Mouse (Mus musculus): ENCODE results near the gene Leo1.
"Not testable (repeated sequence)": the region's sequence is repeated elsewhere in the genome, so short reads cannot be mapped to it uniquely, and the experiment has no call there.

Leo1 gene

DNA sequence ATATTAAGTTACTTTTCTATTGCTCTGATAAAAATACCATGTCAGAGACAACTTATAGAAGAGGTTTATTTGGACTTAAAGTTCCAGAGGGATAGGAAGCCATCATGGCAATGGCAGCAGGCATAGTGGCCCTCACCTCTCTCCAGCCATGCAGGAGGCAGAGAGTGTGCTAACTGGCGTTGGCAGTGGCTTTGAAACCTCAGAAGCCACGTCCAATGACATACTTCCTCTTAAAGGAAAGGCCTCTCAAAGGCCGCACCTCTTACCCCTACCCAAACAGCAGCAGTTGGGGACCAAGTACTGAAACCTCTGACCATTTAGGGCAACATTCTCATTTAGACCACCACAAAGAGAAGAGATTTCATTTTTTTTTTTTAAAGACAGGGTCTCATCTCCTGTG lies 35.9 kb downstream of the Leo1 start:
- no peak for DNase-seq

DNA sequence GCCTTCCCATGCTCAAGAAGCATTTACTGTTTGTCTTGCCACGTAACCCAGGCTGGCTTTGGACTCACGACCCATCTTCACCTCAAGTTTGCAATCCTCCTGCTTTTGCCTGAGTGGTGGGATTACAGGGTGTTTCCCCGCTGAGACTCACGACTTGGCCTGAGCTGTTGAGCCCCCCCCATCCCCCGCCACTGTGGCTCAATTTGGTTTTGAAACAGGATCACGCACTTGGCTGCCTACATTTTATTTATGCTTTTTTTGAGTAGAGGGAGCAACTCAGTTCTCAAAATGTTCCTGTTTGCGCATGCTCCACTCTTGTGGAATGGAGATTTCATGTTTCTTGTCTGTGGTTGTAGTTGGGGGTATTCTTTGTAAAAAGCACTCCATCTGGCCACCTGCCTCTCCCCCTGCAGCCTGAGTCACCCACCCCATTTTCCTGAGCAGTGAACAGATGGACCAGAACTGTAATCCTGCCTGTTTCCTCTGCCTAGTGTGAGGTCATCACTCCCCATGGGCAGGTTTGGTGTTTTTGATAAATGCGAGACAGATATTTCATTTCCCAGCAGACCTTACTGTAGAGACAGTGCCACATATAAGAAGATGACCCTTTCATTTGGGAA lies 37.9 kb downstream of the Leo1 start:
- no peak for DNase-seq

GRCm38 (mm10) chr9:75480536-75481075 lies 39.3 kb downstream of the Leo1 start:
- no peak for DNase-seq

GRCm38 (mm10) chr9:75485231-75485630 lies 43.9 kb downstream of the Leo1 start:
- no peak for DNase-seq

- not testable (repeated sequence) for DNase-seq
Measured at GRCm38 (mm10) chr9:75488255-75488654, 46.9 kb downstream of the Leo1 start.

DNA sequence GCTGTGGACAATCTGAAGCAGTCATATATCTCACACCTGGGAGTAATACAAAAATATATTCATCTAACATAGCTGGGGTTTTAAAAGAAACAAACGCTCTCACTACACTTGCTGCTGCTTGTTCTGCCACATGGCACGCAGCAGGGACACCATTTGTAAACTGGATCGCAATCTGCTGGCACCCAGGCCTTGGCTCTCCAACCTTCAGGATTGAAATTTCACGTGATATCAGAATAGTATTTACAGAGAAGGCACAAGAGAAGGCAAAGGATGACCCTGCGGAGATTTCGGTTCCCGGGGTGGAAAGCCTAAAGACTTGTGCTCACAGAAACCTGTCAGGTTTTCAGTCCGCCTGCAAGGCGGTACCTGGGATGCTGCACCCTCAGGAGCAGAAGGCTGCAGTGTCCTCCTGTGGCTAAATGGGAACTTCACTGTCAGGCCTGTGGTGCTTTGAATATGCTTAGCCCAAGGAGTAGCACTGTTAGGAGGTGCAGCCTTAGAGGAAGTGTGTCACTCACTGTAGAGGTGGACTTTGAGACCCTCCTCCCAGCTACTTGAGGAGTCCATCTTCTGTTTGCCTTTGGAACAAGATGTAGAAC lies 53.2 kb downstream of the Leo1 start:
- DNase-seq, result no peak

DNA sequence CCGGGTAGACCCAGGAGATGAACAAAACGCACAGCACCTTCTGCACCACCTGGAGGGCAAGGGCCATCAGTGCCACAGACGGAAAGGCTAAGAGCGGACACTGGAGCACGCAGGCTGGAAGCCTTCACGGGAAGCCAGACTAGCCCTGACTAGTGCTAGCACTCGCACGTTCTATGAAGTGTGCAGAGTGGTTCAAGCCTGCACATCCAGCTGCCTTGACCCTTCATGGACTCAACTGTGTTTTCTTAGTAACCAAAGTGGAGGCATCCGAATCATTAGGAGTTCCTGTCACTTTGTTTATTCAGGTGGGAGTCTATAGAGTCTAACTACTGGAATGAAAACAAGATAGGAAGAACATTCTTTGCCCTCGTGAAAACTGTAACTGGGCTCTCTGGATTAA lies 54.6 kb downstream of the Leo1 start:
- peak; percentile 57 for DNase-seq

DNA sequence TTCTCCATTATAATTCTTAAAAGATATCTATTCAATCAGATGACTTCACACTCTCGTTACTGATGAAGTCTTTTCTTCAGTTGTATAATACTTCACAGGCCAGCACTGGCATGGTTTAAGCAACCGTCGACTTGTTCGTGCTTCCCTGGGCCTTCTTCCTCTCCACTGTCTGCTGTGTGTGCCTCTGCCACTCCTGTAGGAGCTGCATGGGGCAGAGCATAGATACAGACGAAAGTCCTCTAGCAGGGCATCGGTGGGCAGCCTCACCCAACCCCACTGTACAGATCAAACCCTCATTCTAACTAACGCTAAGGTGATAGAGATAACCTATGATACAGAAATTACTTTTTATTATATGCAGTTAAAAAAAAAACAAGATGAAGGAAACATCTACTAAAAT lies 57.2 kb downstream of the Leo1 start:
- DNase-seq, result no peak

GRCm38 (mm10) chr9:75504311-75504710 lies 63.0 kb downstream of the Leo1 start:
- no peak for DNase-seq

GRCm38 (mm10) chr9:75511236-75511939 lies 70.1 kb downstream of the Leo1 start:
- no peak for DNase-seq

DNA sequence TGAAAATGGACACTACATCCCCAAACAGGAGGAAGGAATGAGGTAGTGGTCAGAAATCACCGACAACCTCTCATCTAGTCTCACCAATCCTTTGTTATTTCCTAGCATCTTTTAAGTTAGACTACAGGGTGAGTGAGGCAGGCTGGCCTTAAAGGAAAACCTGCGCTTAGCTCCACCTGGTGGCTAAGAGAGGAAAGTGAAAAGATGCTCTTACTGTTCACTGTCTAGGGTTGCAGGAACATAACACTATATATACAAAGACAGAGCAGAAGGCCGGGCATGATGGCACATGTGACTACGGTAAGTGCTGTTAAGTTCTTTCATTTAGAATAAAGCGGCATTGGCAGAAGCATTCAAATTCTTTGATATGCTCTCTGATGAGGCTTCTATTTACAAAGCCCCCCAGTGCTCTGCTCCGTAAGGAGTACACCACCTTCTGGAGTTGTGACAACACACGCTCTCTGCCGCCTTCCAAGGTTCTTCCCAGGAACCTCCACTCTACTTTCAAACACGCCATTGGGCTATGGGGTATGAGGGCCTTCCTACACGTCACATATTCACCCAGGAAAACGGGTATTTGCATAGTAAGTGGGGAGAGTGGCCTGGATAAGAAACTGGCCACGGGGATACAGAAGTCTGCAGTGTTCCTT lies 74.3 kb downstream of the Leo1 start:
- peak; percentile 74 for DNase-seq

All from embryo, embryonic 11 days (tissue).